Mouse (Mus musculus): ENCODE results near the gene Zdhhc13.

DNA sequence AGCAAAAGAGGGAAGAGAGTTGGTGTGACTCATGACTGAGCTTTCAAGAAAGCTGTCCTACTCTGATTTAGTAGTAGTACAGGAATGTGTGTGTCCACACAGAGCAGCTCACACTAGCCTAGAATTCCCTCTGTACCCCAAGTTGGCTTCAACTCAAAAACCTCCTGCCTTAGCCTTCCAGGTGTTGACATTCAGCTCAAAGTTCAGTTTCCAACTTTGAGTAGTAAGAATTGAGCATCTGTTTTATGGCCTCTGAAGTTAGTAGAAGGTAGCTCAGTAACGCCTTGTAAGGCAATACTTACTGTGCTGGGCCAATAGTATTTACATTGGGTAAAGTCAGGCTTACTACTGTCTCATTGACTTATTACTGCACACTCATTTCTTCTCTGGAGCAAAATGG is 24.8 kb downstream of the Zdhhc13 start:
- TF ChIP-seq CTCF (IDR thresholded peaks at IDR 0.05; ENCODE audit: insufficient read depth, low read length) (no peak), POLR2A (IDR thresholded peaks at IDR 0.05; ENCODE audit: borderline replicate concordance, extremely low read depth, low read depth, low read length) (no peak)
